Mouse (Mus musculus): ENCODE data around the gene Rps27l.
"Not testable (repeated sequence)": the region's sequence is repeated elsewhere in the genome, so short reads cannot be mapped to it uniquely, and the experiment has no call there.

Gene Rps27l

GRCm38 (mm10) chr9:66945647-66946641, at the start of gene Rps27l:
Gene Rps27l, plus strand, starts transcription at chr9:66946086.
- peak; percentile 90 to 93 for DNase-seq (ENCODE audit: low spot score in 2 of 2)

DNA sequence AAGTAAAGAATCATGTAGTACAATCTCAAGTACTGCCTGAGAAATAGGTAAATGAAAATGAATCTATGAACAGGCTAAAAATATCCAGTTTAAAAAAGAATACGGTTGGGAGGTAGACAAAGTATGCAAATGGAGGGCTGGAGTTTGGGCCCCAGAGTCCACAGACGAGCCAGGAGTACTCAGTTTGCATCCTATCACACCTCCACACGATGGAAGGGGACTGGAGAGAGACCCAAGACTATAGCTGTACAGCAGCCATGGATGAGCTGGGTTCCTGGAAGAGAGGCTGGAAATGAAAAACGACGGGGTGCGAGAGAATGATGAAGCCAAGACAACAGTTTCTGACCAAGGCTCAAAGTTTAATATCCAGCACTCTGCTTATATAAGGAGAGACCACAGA, 48.9 kb upstream of the Rps27l start:
- no peak for DNase-seq (ENCODE audit: low spot score in 2 of 2)

DNA sequence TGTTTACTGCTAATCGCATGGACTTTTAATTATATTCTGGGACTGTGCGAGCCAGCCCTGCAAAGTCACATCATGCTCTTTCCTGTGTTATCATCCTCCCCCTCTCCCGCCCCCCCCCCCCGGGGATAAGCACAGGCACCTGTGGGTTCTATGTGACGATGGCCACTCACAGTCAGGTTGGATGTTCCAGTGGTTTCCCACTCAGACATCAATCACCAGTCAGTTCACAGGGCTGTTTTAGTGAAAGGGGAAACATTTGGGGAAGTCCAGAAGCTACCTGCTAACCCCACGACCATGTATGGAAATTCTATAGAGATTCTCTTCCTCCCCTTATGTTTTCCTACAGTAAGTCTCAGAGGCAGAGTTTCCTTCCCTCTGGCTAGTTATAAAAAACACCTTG, 48.0 kb upstream of the Rps27l start:
- DNase-seq (ENCODE audit: low spot score in 2 of 2), result no peak

DNA sequence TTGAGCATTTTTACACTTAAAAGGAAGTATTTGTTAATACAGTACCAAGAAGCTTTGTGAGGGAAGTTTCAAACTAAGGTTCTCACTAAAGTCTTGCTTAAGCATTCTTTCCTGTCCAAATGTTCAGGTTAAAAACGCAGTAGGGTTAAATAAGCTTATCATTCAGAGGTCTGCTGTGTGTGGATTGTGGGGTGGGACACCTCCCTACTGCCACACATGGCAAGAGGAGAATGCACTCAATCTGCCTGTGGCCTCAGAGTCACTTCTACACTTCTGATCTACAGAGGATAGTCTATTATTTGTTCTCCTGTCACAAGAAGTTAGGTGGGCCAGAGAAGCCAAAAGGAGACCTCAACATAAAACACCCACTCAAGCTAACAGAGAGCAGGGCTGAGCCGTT, 46.8 kb upstream of the Rps27l start:
- DNase-seq (ENCODE audit: low spot score in 2 of 2), result no peak

DNA sequence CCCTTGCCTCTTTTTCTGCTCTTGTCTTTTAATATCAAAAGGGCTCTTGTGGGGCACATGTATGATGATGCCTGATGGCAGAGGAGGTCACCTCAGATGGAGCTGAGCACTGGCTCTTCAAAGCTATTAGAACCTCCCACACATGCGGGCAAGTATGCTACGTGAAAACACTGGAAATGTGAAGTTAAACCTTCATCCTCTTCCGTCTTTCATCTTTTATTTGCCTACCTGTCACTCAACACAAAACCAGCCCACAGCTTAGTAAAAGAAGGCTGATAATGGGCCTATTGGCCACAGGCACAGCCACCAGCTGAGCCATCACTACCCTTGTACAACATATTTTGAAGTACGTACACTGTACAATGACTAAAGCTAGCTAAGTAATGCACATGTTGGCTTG, 46.4 kb upstream of the Rps27l start:
- DNase-seq (ENCODE audit: low spot score in 2 of 2), result no peak

GRCm38 (mm10) chr9:66905990-66906389, 39.9 kb upstream of the Rps27l start:
- no peak for DNase-seq (ENCODE audit: low spot score in 2 of 2)

DNA sequence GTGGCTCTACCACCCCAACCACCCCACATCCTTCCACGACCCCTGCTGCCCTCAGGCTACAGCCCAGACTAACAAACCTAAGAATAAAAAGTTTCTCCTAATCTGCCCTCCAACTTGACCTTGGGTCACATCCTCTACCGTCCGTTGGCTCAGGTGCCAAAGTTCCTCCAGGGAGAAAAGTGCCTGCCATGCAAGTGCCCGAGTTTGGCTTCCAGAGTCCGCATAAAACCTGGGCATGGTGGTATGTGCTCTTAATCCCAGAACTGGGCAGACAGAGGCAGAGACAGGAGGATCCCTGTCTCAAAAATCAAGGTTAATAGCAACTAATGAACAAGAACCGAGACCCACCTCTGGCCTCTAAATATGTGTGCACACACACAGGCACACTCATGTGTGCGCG, 38.8 kb upstream of the Rps27l start:
- no peak for DNase-seq (ENCODE audit: low spot score in 2 of 2)

GRCm38 (mm10) chr9:66907746-66908397, 38.0 kb upstream of the Rps27l start:
- DNase-seq (ENCODE audit: low spot score in 2 of 2), result no peak

GRCm38 (mm10) chr9:66909922-66910321, 36.0 kb upstream of the Rps27l start:
- no peak for DNase-seq (ENCODE audit: low spot score in 2 of 2)

GRCm38 (mm10) chr9:66910677-66911076, 35.2 kb upstream of the Rps27l start:
- DNase-seq (ENCODE audit: low spot score in 2 of 2), result no peak

GRCm38 (mm10) chr9:66912304-66912703, 33.6 kb upstream of the Rps27l start:
- DNase-seq (ENCODE audit: low spot score in 2 of 2), result no peak

DNA sequence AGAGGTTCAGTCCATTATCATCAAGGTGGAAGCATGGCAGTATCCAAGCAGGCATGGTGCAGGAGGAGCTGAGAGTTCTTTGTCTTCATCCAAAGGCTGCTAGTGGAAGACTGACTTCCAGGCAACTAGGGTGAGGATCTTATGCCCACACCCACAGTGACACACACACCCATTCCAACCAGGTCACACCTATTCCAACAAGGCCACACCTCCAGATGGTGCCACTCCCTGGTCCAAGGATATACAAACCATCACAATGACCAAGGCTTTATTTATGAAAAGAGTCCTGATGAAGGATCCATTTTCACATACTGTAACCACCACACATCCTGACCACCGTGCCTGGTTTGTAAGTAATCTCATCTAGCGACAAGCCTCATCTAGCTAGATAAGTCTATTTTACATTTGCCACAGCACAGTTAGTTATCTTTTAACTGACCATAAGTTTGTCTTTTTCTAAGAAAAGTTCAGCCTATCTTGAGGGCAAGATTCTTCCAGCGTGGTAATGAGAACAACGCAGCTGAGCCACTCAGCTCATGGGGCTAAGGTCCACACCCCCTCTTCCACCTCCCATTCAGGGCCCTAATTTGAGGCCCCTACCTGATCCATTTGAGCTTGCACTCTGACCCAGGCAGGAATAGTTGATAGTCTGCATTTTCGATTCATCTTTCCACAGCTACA, 32.5 kb upstream of the Rps27l start:
- not testable (repeated sequence) for DNase-seq (ENCODE audit: low spot score in 2 of 2)

DNA sequence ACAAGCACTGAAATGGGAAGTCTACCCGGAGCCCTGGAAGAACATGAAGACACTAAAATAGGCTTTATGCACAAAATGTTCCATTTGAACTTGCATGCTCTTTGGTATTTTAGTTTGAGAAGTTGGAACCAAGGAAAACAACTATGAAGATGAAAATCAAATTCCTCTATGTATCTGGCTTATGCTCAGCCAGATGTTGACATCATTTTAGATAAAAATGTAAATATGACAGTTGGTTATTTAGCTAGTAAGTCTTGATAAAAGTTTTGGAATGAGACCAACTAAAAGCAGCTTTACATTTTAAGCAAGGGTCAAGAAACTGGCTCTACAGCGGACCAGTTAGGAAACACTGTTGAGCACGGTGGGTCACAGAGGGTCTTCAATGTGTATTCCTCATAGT, 31.3 kb upstream of the Rps27l start:
- DNase-seq (ENCODE audit: low spot score in 2 of 2), result no peak

- no peak for DNase-seq (ENCODE audit: low spot score in 2 of 2)
These were observed 30.5 kb upstream of the Rps27l start for GRCm38 (mm10) chr9:66915401-66915800.

- DNase-seq (ENCODE audit: low spot score in 2 of 2), result no peak
These were observed 29.8 kb upstream of the Rps27l start for GRCm38 (mm10) chr9:66915869-66916785.

DNA sequence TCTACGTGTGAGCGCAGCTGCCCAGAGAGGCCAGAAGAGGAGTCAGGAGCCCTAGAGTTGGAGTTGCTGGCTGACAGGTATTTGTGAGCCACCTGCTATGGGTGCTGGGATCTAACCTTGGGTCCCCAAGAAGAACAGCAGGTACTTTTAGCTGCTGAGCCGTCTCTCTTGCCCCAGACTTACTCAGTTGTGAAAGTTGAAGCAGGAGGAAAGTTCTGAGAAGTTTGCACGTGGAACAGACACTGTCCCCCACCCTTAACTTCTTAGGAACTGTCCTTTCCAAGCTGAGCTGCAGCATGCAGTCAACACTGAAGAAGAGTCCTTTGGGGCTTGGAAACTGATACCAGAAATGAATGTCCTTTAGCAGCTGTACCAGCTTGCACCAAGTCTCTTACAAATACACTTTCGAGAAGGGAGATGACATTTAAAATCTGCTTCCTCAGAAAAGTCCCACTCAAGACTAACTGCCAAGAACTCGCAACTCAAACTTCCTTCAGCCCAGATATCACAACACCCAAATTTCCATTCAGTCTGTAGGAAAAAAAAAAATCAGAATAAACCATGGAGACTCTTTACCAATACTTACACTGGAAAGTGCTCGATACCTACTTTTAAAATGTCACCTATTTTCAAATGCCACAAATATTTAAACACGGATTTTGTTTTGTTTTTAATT, 28.5 kb upstream of the Rps27l start:
- no peak for DNase-seq (ENCODE audit: low spot score in 2 of 2)

- no peak for DNase-seq (ENCODE audit: low spot score in 2 of 2)
These were observed 28.0 kb upstream of the Rps27l start for GRCm38 (mm10) chr9:66917892-66918255.

DNA sequence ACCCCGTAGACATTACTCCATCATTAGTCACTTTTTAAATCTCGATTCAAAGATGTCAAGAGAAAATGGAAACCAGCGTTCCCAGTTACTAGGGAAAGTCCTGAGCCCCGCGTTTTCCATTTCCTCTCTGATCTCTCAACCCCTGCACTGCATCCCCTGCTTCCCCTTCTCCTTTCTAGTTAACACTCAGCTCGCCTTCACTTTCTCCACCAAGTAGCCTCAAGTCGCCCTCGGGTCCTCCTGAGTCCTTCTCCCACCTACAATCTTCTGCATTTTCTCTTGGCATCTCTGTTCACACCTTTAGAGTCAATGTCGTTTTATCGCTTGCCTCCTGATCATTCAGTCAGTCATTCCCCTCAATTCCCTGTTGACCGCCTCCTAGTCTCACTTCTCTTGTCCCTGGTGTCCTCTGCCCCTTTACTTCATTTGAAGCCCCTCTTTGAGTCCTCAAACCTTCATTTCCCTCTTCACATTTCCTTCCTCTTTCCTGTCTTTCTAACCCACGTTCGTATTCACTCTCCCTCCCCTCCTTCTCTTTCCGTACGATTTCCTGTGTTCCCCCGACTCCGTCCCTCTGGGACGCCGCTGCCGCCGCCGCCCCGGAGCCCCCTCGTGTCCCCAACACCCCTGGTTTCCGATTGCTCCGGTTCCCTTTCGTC, 27.1 kb upstream of the Rps27l start:
- DNase-seq (ENCODE audit: low spot score in 2 of 2), result no peak

DNA sequence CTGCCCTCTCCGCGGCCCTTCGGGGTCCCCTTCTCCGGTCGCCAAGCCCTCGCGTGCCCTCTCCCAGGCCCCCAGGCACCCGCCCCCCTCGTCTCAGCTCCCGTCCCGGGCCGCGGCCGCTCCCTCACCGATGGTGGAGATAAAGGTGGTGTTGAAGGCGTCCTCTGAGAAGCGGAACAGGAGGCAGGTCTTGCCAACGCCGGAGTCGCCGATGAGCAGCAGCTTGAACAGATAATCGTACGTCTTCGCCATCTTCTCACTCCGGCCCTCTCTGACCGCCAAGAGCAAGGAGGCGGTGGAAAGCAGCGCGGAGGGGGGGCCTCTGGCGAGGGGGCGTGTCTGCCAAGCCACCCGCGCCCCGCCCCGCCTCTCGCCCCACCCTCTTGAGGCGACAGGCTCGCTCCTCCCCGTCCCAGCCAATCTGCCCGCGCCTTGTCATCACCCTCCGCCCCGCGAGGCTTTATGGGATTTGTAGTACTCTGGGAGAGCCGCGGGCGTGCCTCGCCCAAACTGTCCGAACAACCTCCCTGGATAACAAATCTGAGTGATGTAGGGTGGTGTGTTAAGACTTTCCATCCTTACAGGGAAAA, 26.4 kb upstream of the Rps27l start, which contains the start of gene Rab8b:
Gene Rab8b (minus strand): TSS at position 306 of the 590 bp plus-strand sequence.
- DNase-seq (ENCODE audit: low spot score in 2 of 2), result peak; percentile 95 to 97

GRCm38 (mm10) chr9:66919981-66920380, 25.9 kb upstream of the Rps27l start:
- DNase-seq (ENCODE audit: low spot score in 2 of 2), result no peak

Data from spleen, postnatal 14 days (tissue).